Mouse (Mus musculus): ENCODE measurements around the gene Slc25a33. TPM values are rescaled to one million over a fixed set of nuclear protein-coding genes. Genes with fewer than 3 reads are reported as not detected.

Slc25a33 gene
- polyA plus RNA-seq, 1 experiment from 2014 or later: 8.4 TPM

GRCm38 (mm10) chr4:149802269-149802668 lies 28.2 kb upstream of the Slc25a33 start:
- H3K4me1 ChIP-seq (replicated peaks; ENCODE audit: control insufficient read depth, insufficient read depth, low read length): no peaks in the 10 kb centered on the region
- no peak for ATAC-seq
- no peak overlapping the region for H3K4me2 ChIP-seq (replicated peaks; ENCODE audit: low read depth)
- no peak overlapping the region for H3K27ac ChIP-seq (ENCODE audit: low read depth, low read length)
- no peak for TF ChIP-seq CTCF (IDR thresholded peaks at IDR 0.05; ENCODE audit: low read depth)
- H3K9me3 ChIP-seq (ENCODE audit: control insufficient read depth): no peaks in the 10 kb centered on the region
- H3K4me3 ChIP-seq (ENCODE audit: low read depth, low read length): no peak overlapping the region
- no peaks in the 10 kb centered on the region for H3K36me3 ChIP-seq (ENCODE audit: control insufficient read depth, insufficient read depth)
- H3K27me3 ChIP-seq (replicated peaks; ENCODE audit: control insufficient read depth, insufficient read depth, low read length): no peaks in the 10 kb centered on the region
- WGBS: 73% methylated on average over 9 of the region's 9 CpGs
- no peak overlapping the region for H3K9ac ChIP-seq (ENCODE audit: low read depth, low read length)

GRCm38 (mm10) chr4:149800576-149800975 lies 26.5 kb upstream of the Slc25a33 start:
- no peak for TF ChIP-seq CTCF (IDR thresholded peaks at IDR 0.05; ENCODE audit: low read depth)
- Histone ChIP-seq H3K27me3 (replicated peaks; ENCODE audit: control insufficient read depth, insufficient read depth, low read length) (no peaks in the 10 kb centered on the region), H3K4me2 (replicated peaks; ENCODE audit: low read depth) (no peak overlapping the region), H3K4me1 (replicated peaks; ENCODE audit: control insufficient read depth, insufficient read depth, low read length) (no peaks in the 10 kb centered on the region), H3K27ac (ENCODE audit: low read depth, low read length) (no peak overlapping the region), H3K4me3 (ENCODE audit: low read depth, low read length) (no peak overlapping the region), H3K36me3 (ENCODE audit: control insufficient read depth, insufficient read depth) (no peaks in the 10 kb centered on the region), H3K9ac (ENCODE audit: low read depth, low read length) (no peak overlapping the region), H3K9me3 (ENCODE audit: control insufficient read depth) (no peaks in the 10 kb centered on the region)
- 80% methylated on average over 2 of the region's 2 CpGs for WGBS
- ATAC-seq: no peak

- WGBS: 79% methylated on average over 6 of the region's 6 CpGs
- no peaks in the 10 kb centered on the region for H3K27me3 ChIP-seq (replicated peaks; ENCODE audit: control insufficient read depth, insufficient read depth, low read length)
- no peak overlapping the region for H3K4me2 ChIP-seq (replicated peaks; ENCODE audit: low read depth)
- H3K36me3 ChIP-seq (ENCODE audit: control insufficient read depth, insufficient read depth): no peaks in the 10 kb centered on the region
- ATAC-seq: 0 out of 2 replicates have a peak, but pooled peaks have one; percentile 14
- no peak overlapping the region for H3K27ac ChIP-seq (ENCODE audit: low read depth, low read length)
- no peak overlapping the region for H3K9ac ChIP-seq (ENCODE audit: low read depth, low read length)
- TF ChIP-seq CTCF (IDR thresholded peaks at IDR 0.05; ENCODE audit: low read depth): no peak
- no peaks in the 10 kb centered on the region for H3K9me3 ChIP-seq (ENCODE audit: control insufficient read depth)
- no peak overlapping the region for H3K4me3 ChIP-seq (ENCODE audit: low read depth, low read length)
- no peaks in the 10 kb centered on the region for H3K4me1 ChIP-seq (replicated peaks; ENCODE audit: control insufficient read depth, insufficient read depth, low read length)
Measured at GRCm38 (mm10) chr4:149800172-149800464, 26.0 kb upstream of the Slc25a33 start.

- 78% methylated on average over 16 of the region's 16 CpGs for WGBS
- Histone ChIP-seq H3K4me2 (replicated peaks; ENCODE audit: low read depth) (no peak overlapping the region), H3K9ac (ENCODE audit: low read depth, low read length) (no peak overlapping the region), H3K27ac (ENCODE audit: low read depth, low read length) (no peak overlapping the region), H3K4me1 (replicated peaks; ENCODE audit: control insufficient read depth, insufficient read depth, low read length) (no peaks in the 10 kb centered on the region), H3K9me3 (ENCODE audit: control insufficient read depth) (no peaks in the 10 kb centered on the region), H3K36me3 (ENCODE audit: control insufficient read depth, insufficient read depth) (no peaks in the 10 kb centered on the region), H3K4me3 (ENCODE audit: low read depth, low read length) (no peak overlapping the region), H3K27me3 (replicated peaks; ENCODE audit: control insufficient read depth, insufficient read depth, low read length) (no peaks in the 10 kb centered on the region)
- no peak for TF ChIP-seq CTCF (IDR thresholded peaks at IDR 0.05; ENCODE audit: low read depth)
- ATAC-seq: no peak
Measured at GRCm38 (mm10) chr4:149799346-149800171, 25.5 kb upstream of the Slc25a33 start.

- Histone ChIP-seq H3K36me3 (ENCODE audit: control insufficient read depth, insufficient read depth) (no peaks in the 10 kb centered on the region), H3K27ac (ENCODE audit: low read depth, low read length) (no peak overlapping the region), H3K4me3 (ENCODE audit: low read depth, low read length) (no peak overlapping the region), H3K27me3 (replicated peaks; ENCODE audit: control insufficient read depth, insufficient read depth, low read length) (no peaks in the 10 kb centered on the region), H3K4me2 (replicated peaks; ENCODE audit: low read depth) (no peak overlapping the region), H3K4me1 (replicated peaks; ENCODE audit: control insufficient read depth, insufficient read depth, low read length) (no peaks in the 10 kb centered on the region), H3K9ac (ENCODE audit: low read depth, low read length) (no peak overlapping the region), H3K9me3 (ENCODE audit: control insufficient read depth) (no peaks in the 10 kb centered on the region)
- no peak for ATAC-seq
- WGBS: 37% methylated on average over 7 of the region's 7 CpGs
- TF ChIP-seq CTCF (IDR thresholded peaks at IDR 0.05; ENCODE audit: low read depth): no peak
Measured at GRCm38 (mm10) chr4:149798684-149799309, 24.7 kb upstream of the Slc25a33 start.

GRCm38 (mm10) chr4:149798116-149798515 lies 24.0 kb upstream of the Slc25a33 start:
- WGBS: 74% methylated on average over 2 of the region's 2 CpGs
- no peaks in the 10 kb centered on the region for H3K36me3 ChIP-seq (ENCODE audit: control insufficient read depth, insufficient read depth)
- no peak overlapping the region for H3K27ac ChIP-seq (ENCODE audit: low read depth, low read length)
- H3K9me3 ChIP-seq (ENCODE audit: control insufficient read depth): no peaks in the 10 kb centered on the region
- H3K4me2 ChIP-seq (replicated peaks; ENCODE audit: low read depth): no peak overlapping the region
- H3K9ac ChIP-seq (ENCODE audit: low read depth, low read length): no peak overlapping the region
- TF ChIP-seq CTCF (IDR thresholded peaks at IDR 0.05; ENCODE audit: low read depth): no peak
- no peaks in the 10 kb centered on the region for H3K27me3 ChIP-seq (replicated peaks; ENCODE audit: control insufficient read depth, insufficient read depth, low read length)
- no peak overlapping the region for H3K4me3 ChIP-seq (ENCODE audit: low read depth, low read length)
- ATAC-seq: no peak
- H3K4me1 ChIP-seq (replicated peaks; ENCODE audit: control insufficient read depth, insufficient read depth, low read length): no peaks in the 10 kb centered on the region
